Mouse (Mus musculus): Measurements from ENCODE around the gene Nat10.
A peak's percentile ranks its signal among the peaks of the same experiment; 100 is the strongest.

The Nat10 gene

GRCm38 (mm10) chr2:103745481-103745880, 15.6 kb downstream of the Nat10 start:
- DNase-seq (ENCODE audit: low spot score in 2 of 2) = no peak

- peak; percentile 67 to 73 for DNase-seq (ENCODE audit: low spot score in 2 of 2)
Observed at GRCm38 (mm10) chr2:103743988-103744387, 17.1 kb downstream of the Nat10 start.

GRCm38 (mm10) chr2:103743536-103743935, 17.5 kb downstream of the Nat10 start:
- DNase-seq (ENCODE audit: low spot score in 2 of 2) = no peak

GRCm38 (mm10) chr2:103742821-103743220, 18.2 kb downstream of the Nat10 start:
- no peak for DNase-seq (ENCODE audit: low spot score in 2 of 2)

GRCm38 (mm10) chr2:103731423-103731822, 29.6 kb downstream of the Nat10 start:
- no peak for DNase-seq (ENCODE audit: low spot score in 2 of 2)

GRCm38 (mm10) chr2:103730999-103731398, 30.1 kb downstream of the Nat10 start:
- DNase-seq (ENCODE audit: low spot score in 2 of 2) = peak; percentile 72 to 82

GRCm38 (mm10) chr2:103728027-103728540, 33.0 kb downstream of the Nat10 start:
- no peak for DNase-seq (ENCODE audit: low spot score in 2 of 2)

- no peak for DNase-seq (ENCODE audit: low spot score in 2 of 2)
Observed at GRCm38 (mm10) chr2:103724521-103724920, 36.5 kb downstream of the Nat10 start.

- DNase-seq (ENCODE audit: low spot score in 2 of 2) = no peak
Observed at GRCm38 (mm10) chr2:103719292-103719646, 41.8 kb downstream of the Nat10 start.

GRCm38 (mm10) chr2:103718594-103719291, 42.3 kb downstream of the Nat10 start:
- peak; percentile 69 to 74 for DNase-seq (ENCODE audit: low spot score in 2 of 2)

- no peak for DNase-seq (ENCODE audit: low spot score in 2 of 2)
Observed at GRCm38 (mm10) chr2:103714412-103714811, 46.7 kb downstream of the Nat10 start.

- DNase-seq (ENCODE audit: low spot score in 2 of 2) = no peak
Observed at GRCm38 (mm10) chr2:103713831-103714230, 47.2 kb downstream of the Nat10 start.

GRCm38 (mm10) chr2:103710849-103711248, 50.2 kb downstream of the Nat10 start:
- DNase-seq (ENCODE audit: low spot score in 2 of 2) = no peak

GRCm38 (mm10) chr2:103707056-103707776, 53.9 kb downstream of the Nat10 start:
- no peak for DNase-seq (ENCODE audit: low spot score in 2 of 2)

- peak; percentile 56 to 65 for DNase-seq (ENCODE audit: low spot score in 2 of 2)
Observed at GRCm38 (mm10) chr2:103706226-103706625, 54.8 kb downstream of the Nat10 start.

- no peak for DNase-seq (ENCODE audit: low spot score in 2 of 2)
Observed at GRCm38 (mm10) chr2:103705826-103706225, 55.2 kb downstream of the Nat10 start.

GRCm38 (mm10) chr2:103703865-103704264, 57.2 kb downstream of the Nat10 start:
- no peak for DNase-seq (ENCODE audit: low spot score in 2 of 2)

GRCm38 (mm10) chr2:103703336-103703735, 57.7 kb downstream of the Nat10 start:
- no peak for DNase-seq (ENCODE audit: low spot score in 2 of 2)

- DNase-seq (ENCODE audit: low spot score in 2 of 2) = no peak
Observed at GRCm38 (mm10) chr2:103700514-103700913, 60.6 kb downstream of the Nat10 start.

- DNase-seq (ENCODE audit: low spot score in 2 of 2) = no peak
Observed at GRCm38 (mm10) chr2:103696177-103696576, 64.9 kb downstream of the Nat10 start.

- no peak for DNase-seq (ENCODE audit: low spot score in 2 of 2)
Observed at GRCm38 (mm10) chr2:103694777-103695563, 66.1 kb downstream of the Nat10 start.

- DNase-seq (ENCODE audit: low spot score in 2 of 2) = no peak
Observed at GRCm38 (mm10) chr2:103692810-103693209, 68.3 kb downstream of the Nat10 start.

Data from right cerebral cortex, adult 2 months (tissue).